Mouse (Mus musculus): ENCODE measurements around the gene Myh1. TPM values are rescaled to one million over a fixed set of nuclear protein-coding genes. Genes with fewer than 3 reads are reported as not detected.

Myh1 gene
- polyA plus RNA-seq, 1 experiment from 2014 or later: not detected

DNA sequence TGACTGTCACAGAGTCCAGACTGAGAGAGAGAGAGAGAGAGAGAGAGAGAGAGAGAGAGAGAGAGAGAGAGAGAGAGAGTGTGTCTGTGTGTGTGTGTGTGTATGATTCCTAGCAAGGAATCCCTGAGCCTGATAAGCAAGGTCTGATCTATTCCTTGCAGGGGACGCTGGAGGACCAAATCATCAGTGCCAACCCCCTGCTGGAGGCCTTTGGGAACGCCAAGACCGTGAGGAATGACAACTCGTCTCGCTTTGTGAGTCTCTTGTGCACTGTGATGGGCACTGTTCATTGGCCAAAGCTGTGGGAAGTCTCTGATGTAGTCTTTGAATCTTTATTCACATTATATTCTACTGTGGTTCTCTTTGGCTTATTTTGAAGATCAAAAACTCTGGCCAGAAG, 23.5 kb upstream of the Myh1 start:
- Histone ChIP-seq H3K4me3 (no peak overlapping the region), H3K9me3 (replicated peaks) (no peaks in the 10 kb centered on the region), H3K27me3 (ENCODE audit: low read depth, poor library complexity, severe bottlenecking) (no peaks in the 10 kb centered on the region), H3K4me1 (no peaks in the 10 kb centered on the region), H3K36me3 (no peaks in the 10 kb centered on the region), H3K27ac (replicated peaks) (no peak overlapping the region)
- DNase-seq (ENCODE audit: low spot score): no peak
- WGBS: 62% methylated on average over 5 of the region's 5 CpGs

DNA sequence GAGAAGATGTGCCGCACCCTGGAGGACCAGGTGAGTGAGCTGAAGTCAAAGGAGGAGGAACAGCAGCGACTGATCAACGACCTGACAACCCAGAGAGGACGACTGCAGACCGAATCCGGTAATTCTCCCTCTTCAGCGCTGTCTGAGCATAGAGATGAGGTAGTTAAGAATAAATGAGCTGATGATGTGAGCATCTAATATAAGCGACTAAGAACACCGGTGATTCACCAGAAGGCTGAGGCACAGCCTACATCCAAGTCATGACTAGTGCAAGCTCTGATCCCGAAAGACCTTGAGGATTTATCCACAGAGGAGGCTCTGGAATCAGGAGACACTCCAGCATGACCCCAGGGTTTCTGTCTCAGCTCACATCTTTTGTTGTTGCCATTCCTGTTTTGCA, 9.5 kb upstream of the Myh1 start:
- Histone ChIP-seq H3K36me3 (no peaks in the 10 kb centered on the region), H3K27ac (replicated peaks) (no peak overlapping the region), H3K4me3 (no peak overlapping the region), H3K4me1 (no peaks in the 10 kb centered on the region), H3K27me3 (ENCODE audit: low read depth, poor library complexity, severe bottlenecking) (no peaks in the 10 kb centered on the region), H3K9me3 (replicated peaks) (no peaks in the 10 kb centered on the region)
- WGBS: 88% methylated on average over 10 of the region's 10 CpGs
- DNase-seq (ENCODE audit: low spot score): no peak

DNA sequence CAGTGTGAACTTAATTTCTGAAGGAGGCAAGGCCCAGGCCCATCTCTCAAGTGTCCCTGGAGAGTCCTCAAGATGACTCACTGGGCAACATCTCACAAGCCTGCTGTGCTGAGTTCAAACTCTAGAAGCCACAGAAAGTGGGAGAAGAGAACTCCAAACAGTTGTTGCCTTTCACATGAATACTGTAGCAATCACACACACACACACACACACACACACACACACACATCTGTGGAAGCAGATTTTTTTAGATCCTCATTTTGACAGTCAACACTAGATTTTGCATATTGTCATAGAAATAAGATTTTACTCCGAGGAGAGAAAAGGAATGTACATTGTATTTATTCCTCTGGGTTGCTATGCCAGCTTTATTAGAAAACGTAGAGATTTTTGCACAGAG, 9.0 kb upstream of the Myh1 start:
- no peak overlapping the region for H3K27ac ChIP-seq (replicated peaks)
- H3K36me3 ChIP-seq: no peaks in the 10 kb centered on the region
- no peaks in the 10 kb centered on the region for H3K9me3 ChIP-seq (replicated peaks)
- no peak overlapping the region for H3K4me3 ChIP-seq
- no peak for DNase-seq (ENCODE audit: low spot score)
- WGBS: 87% methylated on average over 2 of the region's 2 CpGs
- H3K4me1 ChIP-seq: no peaks in the 10 kb centered on the region
- no peaks in the 10 kb centered on the region for H3K27me3 ChIP-seq (ENCODE audit: low read depth, poor library complexity, severe bottlenecking)

DNA sequence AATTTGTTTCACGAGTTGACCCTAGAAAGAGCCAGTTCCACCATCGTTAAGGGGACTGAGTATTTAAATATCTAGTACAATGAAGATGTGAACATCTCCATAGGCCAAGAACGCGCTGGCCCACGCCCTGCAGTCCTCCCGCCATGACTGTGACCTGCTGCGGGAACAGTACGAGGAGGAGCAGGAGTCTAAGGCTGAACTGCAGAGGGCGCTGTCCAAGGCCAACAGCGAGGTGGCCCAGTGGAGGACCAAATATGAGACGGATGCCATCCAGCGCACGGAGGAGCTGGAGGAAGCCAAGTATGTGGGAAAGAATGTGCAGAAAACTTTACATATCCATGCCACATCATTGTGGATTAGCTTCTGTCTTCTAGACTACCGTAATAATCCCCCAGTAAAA, 8.4 kb upstream of the Myh1 start:
- no peaks in the 10 kb centered on the region for H3K27me3 ChIP-seq (ENCODE audit: low read depth, poor library complexity, severe bottlenecking)
- no peaks in the 10 kb centered on the region for H3K9me3 ChIP-seq (replicated peaks)
- no peak for DNase-seq (ENCODE audit: low spot score)
- no peaks in the 10 kb centered on the region for H3K4me1 ChIP-seq
- WGBS: 91% methylated on average over 14 of the region's 14 CpGs
- no peak overlapping the region for H3K27ac ChIP-seq (replicated peaks)
- no peak overlapping the region for H3K4me3 ChIP-seq
- H3K36me3 ChIP-seq: no peaks in the 10 kb centered on the region

DNA sequence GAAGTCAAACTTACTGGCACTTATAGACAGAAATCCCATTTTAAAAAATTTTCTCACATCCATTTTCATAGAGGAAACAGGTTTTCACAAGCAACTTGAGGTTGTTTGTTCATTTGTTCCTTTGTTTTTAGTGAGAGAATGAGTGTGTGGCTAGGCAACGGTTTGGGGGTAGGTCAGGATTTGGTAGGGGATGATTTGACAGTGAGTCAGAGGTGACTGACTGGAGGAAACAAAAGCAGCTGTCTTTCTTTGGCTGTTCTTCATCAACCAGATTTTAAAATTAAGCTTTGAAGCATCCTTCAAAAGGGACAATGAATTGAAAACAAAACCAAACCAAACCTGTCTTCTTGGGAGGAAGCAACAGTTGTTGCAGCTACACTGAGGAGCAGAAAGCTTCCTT, 531 bp upstream of the Myh1 start:
- no peak for DNase-seq (ENCODE audit: low spot score)
- no peak overlapping the region for H3K4me3 ChIP-seq
- 61% methylated on average over 1 of the region's 1 CpGs for WGBS

DNA sequence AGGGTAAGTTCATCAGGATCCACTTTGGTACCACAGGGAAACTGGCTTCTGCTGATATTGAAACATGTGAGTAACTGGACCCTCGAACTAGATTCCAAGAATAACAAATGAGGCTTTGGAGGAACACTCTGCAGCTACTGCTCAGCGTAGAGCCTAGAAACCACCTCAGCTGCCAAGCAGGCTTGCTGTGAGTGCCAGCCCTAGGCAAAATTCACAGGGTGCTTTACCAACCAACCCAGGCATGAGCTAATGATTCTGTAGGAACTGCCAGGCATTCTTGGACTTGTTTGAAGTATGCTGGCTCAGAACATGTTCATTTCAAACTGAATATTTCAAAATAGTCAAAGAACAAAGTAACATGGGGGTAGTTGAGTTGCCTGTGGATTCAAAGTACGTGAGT, 4.9 kb downstream of the Myh1 start:
- Histone ChIP-seq H3K27ac (replicated peaks) (no peak overlapping the region), H3K4me1 (no peaks in the 10 kb centered on the region), H3K9me3 (replicated peaks) (no peaks in the 10 kb centered on the region), H3K36me3 (no peaks in the 10 kb centered on the region), H3K4me3 (no peak overlapping the region), H3K27me3 (ENCODE audit: low read depth, poor library complexity, severe bottlenecking) (no peaks in the 10 kb centered on the region)
- no peak for DNase-seq (ENCODE audit: low spot score)
- WGBS: 79% methylated on average over 3 of the region's 3 CpGs

More for the DNA sequence above, 531 bp upstream of the Myh1 start:
- Histone ChIP-seq H3K27ac (replicated peaks) (no peak overlapping the region), H3K27me3 (ENCODE audit: low read depth, poor library complexity, severe bottlenecking) (no peaks in the 10 kb centered on the region), H3K4me1 (no peaks in the 10 kb centered on the region), H3K36me3 (no peaks in the 10 kb centered on the region), H3K9me3 (replicated peaks) (no peaks in the 10 kb centered on the region)

DNA sequence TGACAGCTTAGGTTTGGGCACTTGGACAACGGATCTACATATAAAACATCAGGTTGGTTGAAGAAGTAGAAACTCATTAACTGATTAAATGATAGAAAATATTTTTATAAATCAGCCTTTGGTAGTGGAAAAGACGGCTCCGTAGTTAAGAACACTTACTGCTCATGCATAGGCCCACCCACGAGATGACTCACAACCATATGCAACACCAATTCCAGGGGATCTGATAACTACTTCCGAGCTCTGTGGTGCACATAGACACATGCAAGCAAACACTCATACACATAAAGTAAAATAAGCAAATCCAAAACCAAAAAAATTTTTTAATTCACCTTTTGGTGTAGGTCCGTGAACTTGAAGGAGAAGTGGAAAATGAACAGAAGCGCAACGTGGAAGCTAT, 22.0 kb downstream of the Myh1 start:
- Histone ChIP-seq H3K4me1 (no peaks in the 10 kb centered on the region), H3K27me3 (ENCODE audit: low read depth, poor library complexity, severe bottlenecking) (no peaks in the 10 kb centered on the region), H3K27ac (replicated peaks) (no peak overlapping the region), H3K9me3 (replicated peaks) (no peaks in the 10 kb centered on the region), H3K4me3 (no peak overlapping the region), H3K36me3 (no peaks in the 10 kb centered on the region)
- WGBS: 94% methylated on average over 8 of the region's 8 CpGs
- DNase-seq (ENCODE audit: low spot score): no peak

DNA sequence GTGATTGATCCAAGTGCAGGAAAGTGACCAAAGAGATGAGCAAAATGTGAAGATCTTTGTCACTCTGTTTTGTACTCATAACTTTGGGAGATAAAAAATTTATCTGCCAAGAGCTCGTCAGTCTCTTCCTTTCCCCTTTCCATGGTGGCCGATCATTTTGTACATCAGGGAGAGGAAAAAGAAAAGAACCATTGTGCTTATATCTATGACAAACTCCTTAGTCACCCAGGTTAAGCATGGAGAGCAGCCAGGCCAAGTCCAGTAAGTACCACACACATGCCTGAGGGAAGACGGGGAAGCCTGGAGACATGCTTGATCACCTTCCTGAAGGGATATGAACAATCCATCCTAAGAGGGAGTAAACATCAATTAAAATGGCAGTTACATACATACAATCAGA, 24.6 kb downstream of the Myh1 start:
- WGBS: 88% methylated on average over 3 of the region's 3 CpGs
- H3K9me3 ChIP-seq (replicated peaks): no peaks in the 10 kb centered on the region
- no peak for DNase-seq (ENCODE audit: low spot score)
- no peak overlapping the region for H3K27ac ChIP-seq (replicated peaks)
- H3K4me3 ChIP-seq: no peak overlapping the region
- H3K36me3 ChIP-seq: no peaks in the 10 kb centered on the region
- H3K27me3 ChIP-seq (ENCODE audit: low read depth, poor library complexity, severe bottlenecking): no peaks in the 10 kb centered on the region
- no peaks in the 10 kb centered on the region for H3K4me1 ChIP-seq

DNA sequence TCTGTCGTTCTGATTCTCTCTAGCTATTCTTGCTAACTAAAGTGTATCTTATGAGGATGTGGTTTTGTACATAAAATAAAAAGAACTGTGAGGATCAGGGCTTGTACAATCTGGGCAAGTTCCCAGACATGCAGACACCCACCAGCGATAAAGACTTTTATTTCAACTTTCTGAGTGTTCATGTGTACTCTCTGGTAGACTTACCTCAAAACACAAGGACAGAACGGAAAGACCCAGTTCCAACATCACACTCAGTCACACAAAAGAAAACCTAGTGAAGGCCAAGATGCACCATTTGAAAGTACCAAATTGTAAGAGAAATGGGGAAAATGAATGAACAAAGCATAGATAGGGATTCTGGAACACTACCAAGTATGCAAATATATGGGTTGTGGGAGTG, 28.9 kb downstream of the Myh1 start:
- H3K36me3 ChIP-seq: no peaks in the 10 kb centered on the region
- no peak for DNase-seq (ENCODE audit: low spot score)
- no peaks in the 10 kb centered on the region for H3K4me1 ChIP-seq
- H3K27ac ChIP-seq (replicated peaks): no peak overlapping the region
- no peak overlapping the region for H3K4me3 ChIP-seq
- no peaks in the 10 kb centered on the region for H3K27me3 ChIP-seq (ENCODE audit: low read depth, poor library complexity, severe bottlenecking)
- H3K9me3 ChIP-seq (replicated peaks): no peaks in the 10 kb centered on the region
- 91% methylated on average over 3 of the region's 3 CpGs for WGBS

DNA sequence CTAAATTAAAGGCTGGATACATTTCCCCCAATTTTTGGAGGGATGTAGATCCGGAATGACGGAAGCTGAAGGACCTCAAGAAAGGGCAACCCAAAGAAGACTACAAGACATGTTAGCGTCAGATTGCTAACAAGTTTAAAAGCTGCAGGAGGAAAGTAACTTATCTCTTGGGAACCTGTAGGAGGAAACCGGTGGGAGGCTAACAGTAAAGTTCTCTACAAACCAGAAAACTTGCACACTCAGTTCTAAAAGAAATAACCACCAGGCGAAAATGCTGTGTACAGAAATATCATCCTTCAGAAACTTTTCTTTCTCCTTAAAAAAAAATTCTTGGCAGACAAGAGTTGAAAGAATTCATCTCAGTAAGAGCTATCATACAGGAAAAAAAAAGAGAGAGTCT, 29.3 kb downstream of the Myh1 start:
- H3K9me3 ChIP-seq (replicated peaks): no peaks in the 10 kb centered on the region
- 88% methylated on average over 5 of the region's 5 CpGs for WGBS
- H3K4me3 ChIP-seq: no peak overlapping the region
- no peaks in the 10 kb centered on the region for H3K4me1 ChIP-seq
- H3K27me3 ChIP-seq (ENCODE audit: low read depth, poor library complexity, severe bottlenecking): no peaks in the 10 kb centered on the region
- no peaks in the 10 kb centered on the region for H3K36me3 ChIP-seq
- no peak overlapping the region for H3K27ac ChIP-seq (replicated peaks)
- no peak for DNase-seq (ENCODE audit: low spot score)

DNA sequence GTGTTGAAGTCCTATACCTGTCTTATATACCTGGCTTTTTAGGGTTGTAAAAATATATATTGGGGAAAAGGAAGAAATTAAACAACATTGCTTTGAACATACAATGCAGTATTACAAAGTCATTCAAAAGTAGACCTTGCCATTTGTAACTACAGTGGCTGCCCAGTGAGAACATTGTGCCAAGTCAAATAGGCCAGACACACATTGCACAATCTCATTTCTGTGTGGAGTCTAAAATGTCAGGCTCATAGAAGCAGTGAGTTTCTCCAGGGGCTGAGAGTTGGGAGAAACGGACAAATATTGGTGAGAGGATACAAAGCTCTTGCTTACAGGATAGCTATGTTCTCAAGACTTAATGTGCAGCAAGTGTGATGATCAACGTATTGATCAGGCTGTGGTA, 30.1 kb downstream of the Myh1 start:
- Histone ChIP-seq H3K27ac (replicated peaks) (no peak overlapping the region), H3K27me3 (ENCODE audit: low read depth, poor library complexity, severe bottlenecking) (no peaks in the 10 kb centered on the region), H3K4me1 (no peaks in the 10 kb centered on the region), H3K4me3 (no peak overlapping the region), H3K36me3 (no peaks in the 10 kb centered on the region), H3K9me3 (replicated peaks) (no peaks in the 10 kb centered on the region)
- WGBS: 84% methylated on average over 2 of the region's 2 CpGs
- no peak for DNase-seq (ENCODE audit: low spot score)

DNA sequence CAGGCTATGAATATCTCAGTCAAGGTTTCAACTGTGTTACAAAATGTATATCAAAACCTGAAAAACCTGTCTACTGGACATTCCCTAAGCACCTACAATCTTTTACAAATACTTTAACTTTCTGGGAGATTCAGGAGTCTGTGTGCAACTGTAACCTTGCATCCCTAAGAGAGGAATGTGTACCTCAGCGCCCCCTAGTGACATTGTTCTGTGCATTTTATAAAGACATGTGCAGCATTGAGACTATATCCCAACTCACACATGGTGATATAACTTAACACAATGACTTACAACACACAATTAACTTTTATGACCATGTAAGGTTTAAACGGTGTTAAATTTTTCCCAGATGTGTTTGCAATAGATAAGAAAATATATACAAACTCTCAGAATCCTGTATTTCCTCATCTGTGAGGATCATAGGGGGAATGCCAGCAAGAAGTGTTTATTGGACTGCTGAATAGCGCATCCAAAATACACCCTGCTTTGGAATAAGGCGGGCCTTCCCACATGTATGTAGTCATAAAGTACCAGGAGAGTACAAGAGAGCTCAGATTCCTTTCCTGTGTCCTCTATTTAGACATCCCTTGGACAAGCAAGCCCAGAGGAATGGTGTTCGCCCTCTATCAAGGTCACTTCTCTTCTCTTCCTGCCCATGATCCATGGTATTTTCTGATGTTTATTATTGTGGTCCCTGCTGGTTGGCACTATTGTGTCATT, 35.9 kb downstream of the Myh1 start:
- Histone ChIP-seq H3K36me3 (no peaks in the 10 kb centered on the region), H3K27ac (replicated peaks) (no peak overlapping the region), H3K4me1 (no peaks in the 10 kb centered on the region), H3K4me3 (no peak overlapping the region), H3K27me3 (ENCODE audit: low read depth, poor library complexity, severe bottlenecking) (no peaks in the 10 kb centered on the region), H3K9me3 (replicated peaks) (no peaks in the 10 kb centered on the region)
- WGBS: 62% methylated on average over 5 of the region's 5 CpGs
- no peak for DNase-seq (ENCODE audit: low spot score)

DNA sequence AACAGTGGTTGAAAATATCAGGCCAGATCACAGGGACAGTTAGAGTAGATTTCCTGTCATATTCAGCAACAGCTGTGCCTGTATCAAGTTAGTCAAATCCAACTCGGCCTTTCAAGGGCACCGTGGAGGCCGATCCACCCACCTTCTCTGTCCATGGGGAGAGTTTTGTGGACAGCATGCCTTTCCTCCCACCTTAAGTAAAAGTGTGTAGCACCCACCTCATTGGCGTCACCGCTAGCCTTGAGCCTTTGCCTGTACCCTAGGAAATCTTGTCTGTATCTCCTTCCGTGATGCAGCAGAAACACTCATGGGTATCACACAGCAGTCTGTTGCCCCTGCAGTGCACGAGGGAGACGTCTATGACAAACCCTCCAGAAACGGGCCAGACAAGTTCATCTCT, 36.9 kb downstream of the Myh1 start:
- H3K9me3 ChIP-seq (replicated peaks): no peaks in the 10 kb centered on the region
- DNase-seq (ENCODE audit: low spot score): no peak
- H3K27ac ChIP-seq (replicated peaks): no peak overlapping the region
- no peak overlapping the region for H3K4me3 ChIP-seq
- H3K36me3 ChIP-seq: no peaks in the 10 kb centered on the region
- WGBS: 89% methylated on average over 9 of the region's 9 CpGs
- no peaks in the 10 kb centered on the region for H3K27me3 ChIP-seq (ENCODE audit: low read depth, poor library complexity, severe bottlenecking)
- H3K4me1 ChIP-seq: no peaks in the 10 kb centered on the region
